Mouse (Mus musculus) ES-Bruce4 (cell line): Measurements from ENCODE around the gene Bola3.

ENCODE experiments used
- CTCF ChIP-seq: IDR thresholded peaks from one replicate; pipeline ENCODE4 v1.8.1; 2011; ENCODE audit warnings: low read depth, low read length
- EP300 ChIP-seq: IDR thresholded peaks from 2 replicates; pipeline ENCODE4 v1.6.1; 2011; ENCODE audit warnings: low read depth, low read length; ENCODE audit not compliant: insufficient read depth
- POLR2A ChIP-seq: IDR thresholded peaks from one replicate; pipeline ENCODE4 v1.8.1; 2011; ENCODE audit warnings: low read length; ENCODE audit not compliant: insufficient read depth

- TF ChIP-seq CTCF (no peak), EP300 (no peak), POLR2A (no peak)
Measured at GRCm38 (mm10) chr6:83327591-83328190, 21.3 kb upstream of the Bola3 start.
